Mouse (Mus musculus) heart, embryonic 16.5 days (tissue): ENCODE measurements around the gene Spns3. TPM values are rescaled to one million over a fixed set of nuclear protein-coding genes. Genes with fewer than 3 reads are reported as not detected.

Source experiments
- ATAC-seq: fragments of 200-750 bp; cut with Nextera tagmentation; replicated peaks from 2 replicates; pipeline ENCODE4 v1.8.0; 2017; ENCODE audit warnings: moderate number of reproducible peaks; ENCODE audit not compliant: insufficient read depth, low FRiP score; ENCODE audit errors: extremely low read depth
- H3K27ac ChIP-seq: fragments of 300-500 bp; sonication (generic); 2 replicates; pipeline ENCODE4 v1.5.1; 2014; ENCODE audit warnings: mild to moderate bottlenecking, low read length, control low read depth, moderate library complexity
- H3K27me3 ChIP-seq: fragments of 300-500 bp; sonication (generic); 2 replicates; pipeline ENCODE4 v1.6.1; 2014; ENCODE audit warnings: low read length, mixed read lengths; ENCODE audit not compliant: control insufficient read depth, insufficient read depth
- H3K36me3 ChIP-seq: fragments of 300-500 bp; sonication (generic); 2 replicates; pipeline ENCODE4 v1.6.1; 2014; ENCODE audit not compliant: control insufficient read depth, insufficient read depth
- H3K4me1 ChIP-seq: fragments of 300-500 bp; sonication (generic); 2 replicates; pipeline ENCODE4 v1.6.1; 2014; ENCODE audit warnings: low read length, mixed read lengths; ENCODE audit not compliant: control insufficient read depth, insufficient read depth
- H3K4me2 ChIP-seq: fragments of 300-500 bp; sonication (generic); 2 replicates; pipeline ENCODE4 v1.6.1; 2014; ENCODE audit warnings: low read depth, mild to moderate bottlenecking, control low read depth, low read length
- H3K4me3 ChIP-seq: fragments of 300-500 bp; sonication (generic); 2 replicates; pipeline ENCODE4 v1.5.1; 2014; ENCODE audit warnings: mild to moderate bottlenecking, control low read depth, low read length
- H3K9ac ChIP-seq: fragments of 300-500 bp; sonication (generic); 2 replicates; pipeline ENCODE4 v1.6.1; 2014; ENCODE audit warnings: low read length, control low read depth
- H3K9me3 ChIP-seq: fragments of 300-500 bp; sonication (generic); replicated peaks from 2 replicates; pipeline ENCODE4 v1.6.1; 2016; ENCODE audit warnings: low read length; ENCODE audit not compliant: control insufficient read depth
- WGBS: fragments of 180-500 bp; shearing (Covaris S2); extraction: QIAGEN DNeasy Blood & Tissue Kit; methylation state at CpG from one replicate; pipeline ENCODE4 v1.1.7; 2014; 5-methylcytosine and 5-hydroxymethylcytosine counted together
- polyA plus RNA-seq: library from polyadenylated mRNA; unstranded; fragments of >200 nt; fragmentation: Nextera tagmentation; extraction: Ambion mirVana; gene quantifications from 2 replicates; pipeline ENCODE4 v1.2.1, GENCODE M21; 2015

Spns3 gene
- polyA plus RNA-seq, 1 experiment from 2014 or later = 1.0 TPM

DNA sequence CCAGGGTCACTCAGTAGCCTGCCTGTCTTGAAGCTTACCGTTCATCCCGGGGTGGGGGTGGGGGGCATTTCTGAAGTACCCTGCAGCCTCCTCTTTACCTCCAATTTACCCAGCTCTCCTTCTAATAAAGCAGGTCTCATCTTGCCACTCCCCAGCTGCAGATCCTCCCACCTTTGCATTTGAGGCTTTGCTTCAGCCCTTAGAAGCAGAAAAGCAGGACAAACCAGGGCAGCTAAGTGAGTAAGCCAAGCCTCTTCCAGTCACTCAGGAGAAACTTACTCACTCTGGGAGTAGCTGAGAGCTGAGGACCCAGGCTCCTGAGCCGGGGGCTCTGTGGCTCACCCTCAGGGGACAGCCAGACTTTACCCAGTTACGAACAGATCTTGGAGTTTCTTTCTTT, 28.2 kb upstream of the Spns3 start:
- Histone ChIP-seq H3K4me1 (peaks cover 7% of the 10 kb centered on the region), H3K36me3 (no peaks in the 10 kb centered on the region), H3K4me3 (no peak overlapping the region), H3K4me2 (no peak overlapping the region), H3K9ac (no peak overlapping the region), H3K9me3 (no peaks in the 10 kb centered on the region), H3K27ac (no peak overlapping the region), H3K27me3 (no peaks in the 10 kb centered on the region)
- WGBS = 70% methylated on average over 4 of the region's 4 CpGs
- ATAC-seq = no peak

DNA sequence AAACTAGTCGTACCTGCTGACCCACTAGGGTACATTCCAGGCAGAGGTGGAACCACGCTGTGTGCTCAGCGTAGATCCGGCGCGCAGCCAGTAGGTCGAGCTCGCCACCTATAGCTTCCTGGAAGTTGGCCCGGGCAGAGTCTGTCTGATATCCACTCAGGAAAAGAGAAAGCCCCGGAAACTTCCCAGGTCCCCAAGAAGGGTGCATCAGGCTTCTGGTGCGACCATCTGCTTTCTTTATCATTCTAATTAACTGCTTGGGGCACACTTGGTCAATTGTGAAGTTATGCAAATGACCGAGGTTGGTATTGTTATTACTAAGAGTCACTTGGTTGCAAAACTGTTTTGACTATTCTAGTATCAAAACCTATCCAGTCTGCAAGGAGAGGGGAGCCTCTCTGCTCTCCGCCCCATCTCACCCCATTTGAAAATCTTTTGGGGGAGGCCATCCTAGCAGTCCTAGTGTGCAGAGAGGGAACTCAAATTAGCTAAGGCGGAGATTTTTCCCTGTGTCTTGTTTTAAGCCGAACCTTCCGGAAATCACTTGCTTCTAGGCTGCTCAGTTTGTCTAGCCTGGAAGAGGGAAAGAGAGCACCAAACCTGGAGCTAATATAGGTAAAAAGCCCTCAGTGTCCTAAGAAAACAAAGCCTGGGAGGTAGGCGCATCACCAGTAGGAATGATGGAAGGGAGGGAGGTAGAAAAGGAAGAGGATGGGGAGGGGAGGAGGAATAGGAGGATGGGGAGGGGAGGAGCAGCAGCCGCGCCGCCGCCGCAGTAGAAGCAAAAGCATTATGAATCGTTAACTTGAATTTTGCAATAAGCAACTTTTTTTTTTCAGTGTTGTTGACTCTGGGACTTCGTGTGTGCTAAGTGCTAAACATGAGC, 26.4 kb upstream of the Spns3 start:
- Histone ChIP-seq H3K4me3 (peak overlapping the region; percentile 56), H3K36me3 (no peaks in the 10 kb centered on the region), H3K9ac (peak overlapping the region; percentile 62), H3K27me3 (no peaks in the 10 kb centered on the region), H3K4me2 (peak overlapping the region; percentile 77), H3K4me1 (peaks cover 7% of the 10 kb centered on the region), H3K9me3 (no peaks in the 10 kb centered on the region), H3K27ac (no peak overlapping the region)
- ATAC-seq = no peak
- WGBS = 4% methylated on average over 24 of the region's 24 CpGs

DNA sequence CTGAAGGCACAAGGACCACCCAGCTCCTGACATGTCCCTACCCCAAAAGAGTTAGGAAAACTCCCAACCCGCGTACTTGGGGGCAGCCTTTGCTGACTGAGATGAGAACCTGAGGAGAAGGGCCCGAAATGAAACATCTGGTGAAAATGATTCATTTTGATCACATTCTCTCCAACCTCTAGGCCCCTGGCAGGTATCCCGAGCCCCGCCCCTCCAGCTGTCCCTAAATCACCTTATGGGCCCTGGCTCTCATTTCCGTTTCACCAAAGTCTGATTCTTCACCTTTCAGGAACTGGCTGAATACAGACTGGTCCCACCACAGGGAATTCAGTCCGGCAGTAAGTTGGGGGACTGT, 25.8 kb upstream of the Spns3 start:
- WGBS = 27% methylated on average over 7 of the region's 7 CpGs
- H3K27me3 ChIP-seq = no peaks in the 10 kb centered on the region
- no peak for ATAC-seq
- H3K4me2 ChIP-seq = peak overlapping the region; percentile 77
- no peaks in the 10 kb centered on the region for H3K36me3 ChIP-seq
- H3K4me1 ChIP-seq = peaks cover 7% of the 10 kb centered on the region
- H3K27ac ChIP-seq = no peak overlapping the region
- H3K9me3 ChIP-seq = no peaks in the 10 kb centered on the region
- peak overlapping the region; percentile 56 for H3K4me3 ChIP-seq
- H3K9ac ChIP-seq = peak overlapping the region; percentile 62

DNA sequence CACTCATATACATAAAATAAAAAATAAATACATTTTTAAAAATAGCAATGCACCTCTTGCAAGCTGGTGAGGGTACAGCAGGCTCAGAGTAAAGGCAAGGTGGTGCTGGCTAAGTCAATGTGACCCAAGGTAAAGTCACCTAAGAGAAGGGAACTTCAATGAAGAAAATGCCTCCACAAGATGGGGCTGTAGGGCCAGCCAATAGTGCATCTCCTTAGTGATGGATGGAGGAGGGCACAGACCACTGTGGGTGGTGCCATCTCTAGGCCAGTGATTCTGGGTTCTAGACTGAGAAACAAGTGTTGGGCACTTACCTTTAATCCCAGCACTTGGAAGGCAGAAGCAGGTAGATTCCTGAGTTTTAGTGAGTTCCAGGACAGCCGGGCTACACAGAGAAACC, 23.5 kb upstream of the Spns3 start:
- Histone ChIP-seq H3K4me3 (no peak overlapping the region), H3K36me3 (no peaks in the 10 kb centered on the region), H3K9ac (no peak overlapping the region), H3K9me3 (no peaks in the 10 kb centered on the region), H3K27me3 (no peaks in the 10 kb centered on the region), H3K27ac (no peak overlapping the region), H3K4me1 (peaks cover 7% of the 10 kb centered on the region), H3K4me2 (no peak overlapping the region)
- WGBS = 85% methylated on average over 1 of the region's 1 CpGs
- ATAC-seq = no peak

DNA sequence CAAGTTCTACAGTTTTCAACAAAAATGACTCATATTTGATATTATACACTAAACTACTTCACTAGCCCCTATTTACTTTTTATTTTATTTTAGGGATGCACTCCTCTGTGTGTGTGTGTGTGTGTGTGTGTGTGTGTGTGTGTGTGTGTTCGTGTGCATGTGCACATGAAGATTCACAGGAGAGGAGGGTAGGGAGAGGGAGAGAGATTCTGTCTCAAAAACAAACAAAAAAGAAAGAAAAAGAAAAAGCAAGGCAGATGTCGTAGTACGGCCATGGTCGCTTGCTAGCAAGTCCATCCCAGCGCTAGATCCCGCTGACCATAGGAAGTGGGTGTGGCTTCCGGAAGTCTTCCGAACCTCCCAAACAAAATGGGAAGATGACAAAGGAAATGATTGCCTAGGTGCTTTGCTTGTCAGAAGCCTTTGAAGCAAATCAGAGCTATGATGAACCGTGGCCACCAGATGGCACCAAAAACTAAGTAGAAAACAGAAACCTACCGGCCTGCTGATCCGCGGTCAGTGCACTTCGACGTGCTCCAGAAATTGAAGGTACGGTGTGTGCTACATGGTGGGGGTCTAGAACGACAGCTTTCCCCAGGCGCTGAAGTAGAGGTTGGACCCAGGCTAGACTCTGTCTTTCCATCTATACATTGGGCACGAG, 20.1 kb upstream of the Spns3 start:
- 3% methylated on average over 18 of the region's 18 CpGs for WGBS
- Histone ChIP-seq H3K9me3 (no peaks in the 10 kb centered on the region), H3K9ac (no peak overlapping the region), H3K27me3 (no peaks in the 10 kb centered on the region), H3K4me3 (peak overlapping the region; percentile 32), H3K4me2 (peak overlapping the region; percentile 58), H3K4me1 (no peaks in the 10 kb centered on the region; the same call in 1 of the 2 replicates), H3K36me3 (no peaks in the 10 kb centered on the region), H3K27ac (no peak overlapping the region)
- ATAC-seq = peak; percentile 18; the same call in 1 of the 2 replicates

DNA sequence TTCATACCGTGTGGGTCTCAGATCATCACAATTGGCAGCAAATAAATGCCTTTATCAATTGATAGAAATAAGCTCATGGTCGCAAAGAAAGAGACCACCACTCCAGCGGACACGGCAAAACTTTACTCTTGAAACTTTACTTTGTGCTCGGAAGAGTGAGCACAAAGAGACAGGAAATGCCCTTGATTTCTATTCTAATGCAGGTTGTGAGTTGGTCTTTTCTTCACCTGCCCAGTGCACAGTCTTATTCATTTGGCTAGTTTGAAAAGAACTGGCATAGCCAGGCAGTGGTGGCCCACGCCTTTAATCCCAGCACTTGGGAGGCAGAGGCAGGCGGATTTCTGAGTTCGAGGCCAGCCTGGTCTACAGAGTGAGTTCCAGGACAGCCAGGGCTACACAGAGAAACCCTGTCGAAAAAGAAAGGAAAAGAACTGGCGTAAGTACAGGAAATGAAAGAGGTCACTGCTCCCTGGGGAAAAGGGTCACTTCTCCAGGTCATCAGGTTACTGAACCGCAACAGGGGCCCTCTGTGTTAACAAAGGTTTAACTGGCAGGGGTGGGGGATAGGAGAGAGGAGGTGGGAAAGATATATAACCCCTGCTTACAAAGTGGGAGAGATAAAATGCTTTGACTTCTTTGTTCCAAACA, 19.5 kb upstream of the Spns3 start:
- 74% methylated on average over 11 of the region's 11 CpGs for WGBS
- H3K27ac ChIP-seq = no peak overlapping the region
- H3K4me2 ChIP-seq = no peak overlapping the region
- no peaks in the 10 kb centered on the region for H3K27me3 ChIP-seq
- no peaks in the 10 kb centered on the region for H3K36me3 ChIP-seq
- H3K4me1 ChIP-seq = no peaks in the 10 kb centered on the region; the same call in 1 of the 2 replicates
- no peak overlapping the region for H3K4me3 ChIP-seq
- no peaks in the 10 kb centered on the region for H3K9me3 ChIP-seq
- no peak overlapping the region for H3K9ac ChIP-seq
- no peak for ATAC-seq

DNA sequence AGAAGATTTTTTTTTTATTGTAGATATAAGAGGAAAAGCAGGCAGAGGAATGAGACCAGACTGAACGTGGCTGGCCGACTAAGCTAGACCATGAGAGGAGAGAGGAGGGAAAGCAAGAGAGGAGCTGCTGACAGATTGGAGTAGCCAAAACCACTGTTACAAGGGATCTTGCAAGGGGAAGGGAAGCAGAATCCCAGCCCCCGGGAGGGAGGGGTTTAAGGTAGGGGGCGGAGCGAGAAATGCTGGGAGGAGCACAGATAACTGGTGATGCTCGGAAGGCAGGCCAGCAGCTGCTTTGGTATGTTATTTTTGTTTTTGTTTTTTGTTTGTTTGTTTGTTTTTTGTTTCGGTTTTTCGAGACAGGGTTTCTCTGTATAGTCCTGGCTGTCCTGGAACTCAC, 18.7 kb upstream of the Spns3 start:
- no peak overlapping the region for H3K4me3 ChIP-seq

DNA sequence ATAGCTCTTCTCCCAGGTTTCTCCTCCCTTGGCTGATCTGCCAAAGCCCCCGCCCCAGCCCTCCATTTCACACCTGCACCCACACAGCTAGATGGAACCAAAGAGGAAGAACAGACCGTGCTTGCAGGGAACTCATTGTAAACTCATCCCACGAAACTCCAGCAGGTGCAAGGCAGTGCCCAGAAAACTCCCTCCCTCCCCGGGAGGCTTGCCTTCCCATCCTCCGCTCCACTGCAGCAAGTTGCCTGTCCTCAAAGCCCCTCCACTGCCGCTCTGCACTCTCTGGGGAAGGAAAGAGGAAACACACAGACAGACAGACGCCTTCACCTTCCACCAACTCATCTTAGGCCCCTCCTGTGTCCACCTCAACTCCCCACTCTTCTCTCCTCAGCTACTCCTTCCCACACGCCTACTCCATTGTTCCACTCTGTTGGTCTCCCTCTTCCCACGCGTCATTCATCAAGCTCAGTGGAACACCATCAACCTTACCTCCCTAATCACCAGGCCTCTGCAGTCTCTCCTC, 16.6 kb upstream of the Spns3 start:
- 44% methylated on average over 9 of the region's 10 CpGs for WGBS
- ATAC-seq = no peak

More for the DNA sequence above, 18.7 kb upstream of the Spns3 start:
- Histone ChIP-seq H3K4me1 (no peaks in the 10 kb centered on the region; the same call in 1 of the 2 replicates), H3K4me2 (no peak overlapping the region), H3K9ac (no peak overlapping the region), H3K9me3 (no peaks in the 10 kb centered on the region), H3K27ac (no peak overlapping the region), H3K36me3 (no peaks in the 10 kb centered on the region), H3K27me3 (no peaks in the 10 kb centered on the region)
- no peak for ATAC-seq
- WGBS = 33% methylated on average over 8 of the region's 8 CpGs

More for the DNA sequence above, 16.6 kb upstream of the Spns3 start:
- Histone ChIP-seq H3K4me3 (no peak overlapping the region), H3K4me2 (no peak overlapping the region), H3K36me3 (no peaks in the 10 kb centered on the region), H3K27ac (no peak overlapping the region), H3K27me3 (no peaks in the 10 kb centered on the region), H3K4me1 (no peaks in the 10 kb centered on the region; the same call in 1 of the 2 replicates), H3K9me3 (no peaks in the 10 kb centered on the region), H3K9ac (no peak overlapping the region)
